Mouse (Mus musculus) neural tube, embryonic 12.5 days (tissue): ENCODE measurements around the gene Apold1. TPM values are rescaled to one million over a fixed set of nuclear protein-coding genes. Genes with fewer than 3 reads are reported as not detected.

Experiments
- polyA plus RNA-seq: library from polyadenylated mRNA; unstranded; fragments of >200 nt; fragmentation: Nextera tagmentation; extraction: Ambion mirVana; gene quantifications from 2 replicates; pipeline ENCODE4 v1.2.1, GENCODE M21; 2016

Gene Apold1
- polyA plus RNA-seq, 1 experiment from 2014 or later: 4.7 TPM

Other genes starting within 250 kb of the Apold1 start
- 11.0 and 11.5 TPM in 2 replicates for gene Dusp16, start 189.1 kb upstream of the Apold1 start, polyA plus RNA-seq
- 2.8 and 3.1 TPM in 2 replicates for gene Crebl2, start 151.6 kb upstream of the Apold1 start, polyA plus RNA-seq
- 33.2 and 35.7 TPM in 2 replicates for gene Gpr19, start 83.1 kb upstream of the Apold1 start, polyA plus RNA-seq
- gene Cdkn1b, start 61.3 kb upstream of the Apold1 start, polyA plus RNA-seq: 21.0 and 24.8 TPM in 2 replicates
- gene Ddx47, start 29.9 kb downstream of the Apold1 start, polyA plus RNA-seq: 90.8 and 93.0 TPM in 2 replicates
- gene Gprc5a, start 83.9 kb downstream of the Apold1 start, polyA plus RNA-seq: 2.5 and 3.3 TPM in 2 replicates
- not detected in 2 replicates for gene Gprc5d, start 136.6 kb downstream of the Apold1 start, polyA plus RNA-seq
- gene Fam234b, start 216.3 kb downstream of the Apold1 start, polyA plus RNA-seq: 53.9 and 57.9 TPM in 2 replicates
- gene Hebp1, start 216.3 kb downstream of the Apold1 start, polyA plus RNA-seq: 5.2 and 7.1 TPM in 2 replicates